Mouse (Mus musculus): Measurements from ENCODE around the gene Hspb2. TPM values are rescaled to one million over a fixed set of nuclear protein-coding genes. Genes with fewer than 3 reads are reported as not detected.

Gene Hspb2
- total and polyA plus RNA-seq, 3 experiments: not detected

- no peak overlapping the region for H3K9ac ChIP-seq (ENCODE audit: control insufficient read depth, low read depth, low read length, poor library complexity, severe bottlenecking)
- peaks cover 9 to 16% of the 10 kb centered on the region in 2 experiments for H3K27me3 ChIP-seq (ENCODE audit: control insufficient read depth in 1 of 2, insufficient read depth in 2 of 2, low read length in 2 of 2)
These were observed 31.1 kb downstream of the Hspb2 start for GRCm38 (mm10) chr9:50721061-50721460.

GRCm38 (mm10) chr9:50718878-50719277 lies 33.3 kb downstream of the Hspb2 start:
- Histone ChIP-seq H3K9ac (ENCODE audit: control insufficient read depth, low read depth, low read length, poor library complexity, severe bottlenecking) (no peak overlapping the region), H3K79me2 (ENCODE audit: control insufficient read depth, insufficient read depth, low read length, poor library complexity) (no peaks in the 10 kb centered on the region), H3K27me3 (ENCODE audit: control insufficient read depth in 1 of 2, insufficient read depth in 2 of 2, low read length in 2 of 2) (peaks cover 12 to 16% of the 10 kb centered on the region in 2 experiments), H3K4me3 (ENCODE audit: control insufficient read depth in 1 of 2, insufficient read depth in 1 of 2, low read depth in 2 of 2, low read length in 2 of 2) (no peak overlapping the region), H3K27ac (ENCODE audit: control insufficient read depth, low read depth, low read length) (no peak overlapping the region), H3K9me3 (replicated peaks; ENCODE audit: insufficient read depth, low read length) (no peaks in the 10 kb centered on the region), H3K4me1 (ENCODE audit: control insufficient read depth in 1 of 2, insufficient read depth in 2 of 2, low read length in 2 of 2) (0 out of 4 replicates have a peak, but pooled peaks cover 0 to 2% of the 10 kb centered on the region in 2 experiments), H3K36me3 (ENCODE audit: control insufficient read depth in 1 of 2, insufficient read depth in 2 of 2, low read length in 2 of 2) (no peaks in the 10 kb centered on the region)
- no peak for DNase-seq (ENCODE audit: low read depth, low spot score)
- TF ChIP-seq TCF12 (IDR thresholded peaks at IDR 0.05; ENCODE audit: low read depth, low read length): no peak
- no peak for TF ChIP-seq SMC3 (IDR thresholded peaks at IDR 0.05; ENCODE audit: low read depth, low read length)
- no peak for TF ChIP-seq UBTF (IDR thresholded peaks at IDR 0.05; ENCODE audit: borderline replicate concordance, insufficient read depth, low read depth, low read length)
- TF ChIP-seq HCFC1 (IDR thresholded peaks at IDR 0.05; ENCODE audit: low read depth, low read length): no peak
- TF ChIP-seq TAL1 (IDR thresholded peaks at IDR 0.05; ENCODE audit: low read length): no peak
- no peak for TF ChIP-seq CHD1 (IDR thresholded peaks at IDR 0.05; ENCODE audit: low read depth, low read length)
- no peak for TF ChIP-seq EP300 (IDR thresholded peaks at IDR 0.05; ENCODE audit: low read depth in 1 of 2, low read length in 2 of 2)
- TF ChIP-seq RAD21 (IDR thresholded peaks at IDR 0.05; ENCODE audit: low read depth, low read length): no peak

More at GRCm38 (mm10) chr9:50721061-50721460, 31.1 kb downstream of the Hspb2 start:
- TF ChIP-seq POLR2A (IDR thresholded peaks at IDR 0.05; ENCODE audit: control insufficient read depth in 1 of 2, insufficient read depth in 1 of 2, low read depth in 1 of 2, low read length in 2 of 2, poor library complexity in 1 of 2) (no peak), SIN3A (IDR thresholded peaks at IDR 0.05; ENCODE audit: low read length) (no peak), RCOR1 (IDR thresholded peaks at IDR 0.05; ENCODE audit: low read depth, low read length) (no peak), GATA1 (IDR thresholded peaks at IDR 0.05; ENCODE audit: low read depth, low read length) (no peak), MAFK (IDR thresholded peaks at IDR 0.05; ENCODE audit: borderline replicate concordance, low read depth, low read length) (no peak), ELF1 (IDR thresholded peaks at IDR 0.05; ENCODE audit: low read depth, low read length) (no peak), BHLHE40 (IDR thresholded peaks at IDR 0.05; ENCODE audit: borderline replicate concordance, low read depth, low read length) (no peak), TCF12 (IDR thresholded peaks at IDR 0.05; ENCODE audit: low read depth, low read length) (no peak), USF2 (IDR thresholded peaks at IDR 0.05; ENCODE audit: borderline replicate concordance in 1 of 2, insufficient read depth in 1 of 2, low read depth in 1 of 2, low read length in 2 of 2) (no peak), USF1 (IDR thresholded peaks at IDR 0.05; ENCODE audit: low read depth, low read length) (no peak), MYC (IDR thresholded peaks at IDR 0.05; ENCODE audit: low read depth, low read length) (no peak), CHD2 (IDR thresholded peaks at IDR 0.05; ENCODE audit: low read length) (no peak), E2F4 (IDR thresholded peaks at IDR 0.05; ENCODE audit: borderline replicate concordance, low read depth, low read length) (no peak), ZMIZ1 (IDR thresholded peaks at IDR 0.05; ENCODE audit: low read depth, low read length) (no peak), ETS1 (IDR thresholded peaks at IDR 0.05; ENCODE audit: low read depth, low read length) (no peak), CTCF (IDR thresholded peaks at IDR 0.05 in 2 of 3, conservative IDR thresholded peaks at IDR 0.05 in 1 of 3; ENCODE audit: control insufficient read depth in 1 of 3, insufficient read depth in 1 of 3, low read depth in 2 of 3, low read length in 3 of 3, poor library complexity in 1 of 3, severe bottlenecking in 1 of 3) (no peak), JUND (IDR thresholded peaks at IDR 0.05; ENCODE audit: low read depth, low read length) (no peak), ZC3H11A (IDR thresholded peaks at IDR 0.05; ENCODE audit: low read depth, low read length) (no peak)
- H3K9me3 ChIP-seq (replicated peaks; ENCODE audit: insufficient read depth, low read length): no peaks in the 10 kb centered on the region
- H3K27ac ChIP-seq (ENCODE audit: control insufficient read depth, low read depth, low read length): no peak overlapping the region
- H3K36me3 ChIP-seq (ENCODE audit: control insufficient read depth in 1 of 2, insufficient read depth in 2 of 2, low read length in 2 of 2): no peaks in the 10 kb centered on the region
- H3K79me2 ChIP-seq (ENCODE audit: control insufficient read depth, insufficient read depth, low read length, poor library complexity): no peaks in the 10 kb centered on the region
- no peak for DNase-seq (ENCODE audit: low read depth, low spot score)
- H3K4me3 ChIP-seq (ENCODE audit: control insufficient read depth in 1 of 2, insufficient read depth in 1 of 2, low read depth in 2 of 2, low read length in 2 of 2): no peak overlapping the region
- 0 out of 4 replicates have a peak, but pooled peaks cover 0 to 2% of the 10 kb centered on the region in 2 experiments for H3K4me1 ChIP-seq (ENCODE audit: control insufficient read depth in 1 of 2, insufficient read depth in 2 of 2, low read length in 2 of 2)

Data from MEL (cell line).